Mouse (Mus musculus) liver, adult 2 months (tissue): ENCODE data around the gene Rerg. TPM values are rescaled to one million over a fixed set of nuclear protein-coding genes. Genes with fewer than 3 reads are reported as not detected.

Source experiments
- DNase-seq: peaks from one replicate; pipeline ENCODE4 v3.0.0-alpha.2; 2011; ENCODE audit warnings: low read depth, low spot score; ENCODE audit errors: extremely low read depth
- H3K27ac ChIP-seq: fragments of 200-500 bp; replicated peaks from 2 replicates; pipeline ENCODE4 v1.5.1; 2012; ENCODE audit warnings: low read depth, mild to moderate bottlenecking, control low read depth, inconsistent platforms, low read length; ENCODE audit not compliant: insufficient read depth
- H3K27me3 ChIP-seq: fragments of 200-500 bp; 2 replicates; pipeline ENCODE4 v1.6.1; 2012; ENCODE audit warnings: mild to moderate bottlenecking, moderate library complexity, low read length, inconsistent platforms; ENCODE audit not compliant: control insufficient read depth, insufficient read depth
- H3K36me3 ChIP-seq: fragments of 200-500 bp; 2 replicates; pipeline ENCODE4 v1.6.1; 2012; ENCODE audit warnings: low read length, inconsistent platforms; ENCODE audit not compliant: control insufficient read depth, insufficient read depth
- H3K4me1 ChIP-seq: fragments of 200-500 bp; 2 replicates; pipeline ENCODE4 v1.6.1; 2011; ENCODE audit warnings: low read length; ENCODE audit not compliant: control insufficient read depth, insufficient read depth
- H3K4me3 ChIP-seq: fragments of 200-500 bp; 2 replicates; pipeline ENCODE4 v1.5.1; 2011; ENCODE audit warnings: low read depth, mild to moderate bottlenecking, control low read depth, low read length, moderate library complexity; ENCODE audit not compliant: insufficient read depth
- H3K79me2 ChIP-seq: fragments of 200-500 bp; 2 replicates; pipeline ENCODE4 v1.6.1; 2012; ENCODE audit warnings: inconsistent platforms, mild to moderate bottlenecking, low read length, moderate library complexity; ENCODE audit not compliant: control insufficient read depth, insufficient read depth
- H3K9ac ChIP-seq: fragments of 200-500 bp; 2 replicates; pipeline ENCODE4 v1.6.1; 2012; ENCODE audit warnings: low read depth, mild to moderate bottlenecking, control low read depth, inconsistent platforms, low read length
- CTCF ChIP-seq: fragments of 200-500 bp; IDR thresholded peaks from 2 replicates; pipeline ENCODE4 v1.5.1; 2011; ENCODE audit warnings: low read depth, low read length, control low read depth
- POLR2A ChIP-seq: fragments of 200-500 bp; IDR thresholded peaks from 2 replicates; pipeline ENCODE4 v1.6.1; 2011; ENCODE audit warnings: low read length, control low read depth; ENCODE audit not compliant: insufficient read depth; ENCODE audit errors: extremely low read depth
- WGBS: fragments of 180-500 bp; shearing (Covaris S2); methylation state at CpG from one replicate; pipeline ENCODE4 v1.1.7; 2018; 5-methylcytosine and 5-hydroxymethylcytosine counted together
- polyA plus RNA-seq: library from polyadenylated mRNA; depleted of rRNA; stranded (reverse); fragments of >200 nt; gene quantifications from 2 replicates; pipeline ENCODE4 v1.2.3, GENCODE M21; 2012
- total RNA-seq: library from RNA; depleted of rRNA; stranded (reverse); fragments of >200 nt; gene quantifications from 2 replicates; pipeline ENCODE4 v1.2.3, GENCODE M21; 2014

Rerg gene
- total and polyA plus RNA-seq, 2 experiments, result 2.2 TPM

GRCm38 (mm10) chr6:137161491-137162088, 8.7 kb downstream of the Rerg start:
- WGBS, result 82% methylated on average over 11 of the region's 11 CpGs
- no peak for TF ChIP-seq CTCF
- Histone ChIP-seq H3K27me3 (no peaks in the 10 kb centered on the region), H3K4me1 (no peaks in the 10 kb centered on the region; the same call in 1 of the 2 replicates), H3K27ac (no peak overlapping the region), H3K9ac (no peak overlapping the region), H3K79me2 (no peaks in the 10 kb centered on the region; the same call in 1 of the 2 replicates), H3K4me3 (no peak overlapping the region), H3K36me3 (no peaks in the 10 kb centered on the region)
- no peak for DNase-seq

- Histone ChIP-seq H3K79me2 (no peaks in the 10 kb centered on the region; the same call in 1 of the 2 replicates), H3K4me3 (no peak overlapping the region), H3K36me3 (no peaks in the 10 kb centered on the region), H3K27me3 (no peaks in the 10 kb centered on the region), H3K27ac (no peak overlapping the region), H3K4me1 (no peaks in the 10 kb centered on the region; the same call in 1 of the 2 replicates), H3K9ac (no peak overlapping the region)
- no peak for DNase-seq
- 90% methylated on average over 8 of the region's 8 CpGs for WGBS
- no peak for TF ChIP-seq POLR2A
- TF ChIP-seq CTCF, result no peak
Measured at GRCm38 (mm10) chr6:137159372-137159926, 10.8 kb downstream of the Rerg start.

DNA sequence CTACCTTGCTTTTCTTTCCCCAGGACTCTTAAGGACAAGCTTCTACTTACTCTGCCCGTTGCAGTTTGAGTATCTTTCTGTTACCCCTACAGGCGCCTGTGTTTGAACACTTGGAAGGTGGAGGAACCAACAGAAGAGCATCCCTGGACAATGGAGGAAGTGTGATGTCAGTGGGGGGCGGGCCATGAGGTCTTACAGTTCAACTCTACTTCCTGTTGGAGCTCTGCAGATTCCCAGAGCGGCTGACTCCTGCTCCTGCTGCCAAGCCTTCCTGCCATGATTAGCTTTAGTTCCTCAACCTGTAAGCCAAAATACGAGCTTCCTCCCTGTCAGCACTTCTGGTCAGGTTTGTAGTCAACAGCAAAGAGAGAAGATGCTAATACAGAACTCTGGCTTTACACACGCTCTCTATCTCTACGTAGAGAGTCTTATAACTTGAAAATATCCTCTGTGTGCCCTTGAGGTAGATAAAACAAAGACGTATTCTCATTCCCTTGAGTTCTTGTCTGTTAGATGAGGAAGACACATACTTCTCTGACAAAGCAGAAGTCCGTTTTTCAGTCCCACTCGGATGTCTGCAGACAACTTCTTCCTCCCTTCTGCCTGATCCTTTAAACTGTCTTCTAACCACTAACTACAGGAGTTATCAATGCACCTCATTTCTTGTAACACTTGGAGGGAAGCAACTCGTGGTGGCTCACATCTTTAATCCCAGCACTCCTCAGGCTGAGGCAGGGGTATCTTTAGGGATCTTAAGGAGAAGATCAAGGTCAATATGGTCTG, 13.7 kb downstream of the Rerg start:
- DNase-seq, result no peak
- Histone ChIP-seq H3K36me3 (no peaks in the 10 kb centered on the region), H3K27ac (peak overlapping the region; percentile 44; the same call in 1 of the 2 replicates), H3K4me1 (no peaks in the 10 kb centered on the region; the same call in 1 of the 2 replicates), H3K27me3 (no peaks in the 10 kb centered on the region), H3K79me2 (no peaks in the 10 kb centered on the region), H3K4me3 (no peak overlapping the region), H3K9ac (no peak overlapping the region)
- 51% methylated on average over 11 of the region's 11 CpGs for WGBS
- TF ChIP-seq CTCF, result no peak
- no peak for TF ChIP-seq POLR2A

- TF ChIP-seq POLR2A (no peak), CTCF (no peak)
- H3K4me3 ChIP-seq, result no peak overlapping the region
- no peaks in the 10 kb centered on the region for H3K36me3 ChIP-seq
- 71% methylated on average over 26 of the region's 26 CpGs for WGBS
- no peaks in the 10 kb centered on the region for H3K79me2 ChIP-seq
- no peak for DNase-seq
- H3K27ac ChIP-seq, result no peak overlapping the region
- no peaks in the 10 kb centered on the region; the same call in 1 of the 2 replicates for H3K4me1 ChIP-seq
- H3K27me3 ChIP-seq, result no peaks in the 10 kb centered on the region
- H3K9ac ChIP-seq, result no peak overlapping the region
Measured at GRCm38 (mm10) chr6:137155196-137156137, 14.8 kb downstream of the Rerg start.

DNA sequence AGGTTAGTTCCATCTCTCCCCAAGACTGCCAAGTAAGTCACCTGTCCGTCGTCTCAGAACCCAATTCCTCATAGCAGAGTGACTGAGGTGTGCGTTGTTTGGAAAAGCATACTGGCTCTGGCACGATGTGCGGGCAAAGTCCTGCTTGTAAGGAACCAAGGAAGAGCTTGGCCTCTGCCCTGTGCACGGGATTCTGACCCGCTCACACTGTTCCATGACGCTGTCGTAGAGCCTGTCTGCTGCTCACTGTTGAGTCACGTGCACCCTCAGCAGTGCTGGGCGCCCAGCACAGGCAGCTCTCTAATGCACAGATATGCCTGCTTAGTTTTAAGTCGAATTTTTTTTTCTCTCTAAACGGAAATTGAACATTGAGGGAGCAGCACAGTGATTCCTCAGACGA, 17.3 kb downstream of the Rerg start:
- Histone ChIP-seq H3K36me3 (no peaks in the 10 kb centered on the region), H3K4me3 (no peak overlapping the region), H3K27me3 (no peaks in the 10 kb centered on the region), H3K79me2 (no peaks in the 10 kb centered on the region), H3K4me1 (no peaks in the 10 kb centered on the region; the same call in 1 of the 2 replicates), H3K9ac (no peak overlapping the region), H3K27ac (no peak overlapping the region)
- no peak for DNase-seq
- 80% methylated on average over 14 of the region's 14 CpGs for WGBS
- no peak for TF ChIP-seq POLR2A
- TF ChIP-seq CTCF, result no peak
